Mouse (Mus musculus) T-helper 1 cell (primary cell): ENCODE measurements around the gene Gm17660.
"Not testable (repeated sequence)": the region's sequence is repeated elsewhere in the genome, so short reads cannot be mapped to it uniquely, and the experiment has no call there.

Source experiments
- in situ Hi-C: fragments of 300-600 bp; cut with MboI, MseI; formaldehyde crosslinking; loops from one replicate; pipeline ENCODE4 v1.15.1; 2025; ENCODE audit warnings: high pct_unique_total_duplicates

The Gm17660 gene

DNA sequence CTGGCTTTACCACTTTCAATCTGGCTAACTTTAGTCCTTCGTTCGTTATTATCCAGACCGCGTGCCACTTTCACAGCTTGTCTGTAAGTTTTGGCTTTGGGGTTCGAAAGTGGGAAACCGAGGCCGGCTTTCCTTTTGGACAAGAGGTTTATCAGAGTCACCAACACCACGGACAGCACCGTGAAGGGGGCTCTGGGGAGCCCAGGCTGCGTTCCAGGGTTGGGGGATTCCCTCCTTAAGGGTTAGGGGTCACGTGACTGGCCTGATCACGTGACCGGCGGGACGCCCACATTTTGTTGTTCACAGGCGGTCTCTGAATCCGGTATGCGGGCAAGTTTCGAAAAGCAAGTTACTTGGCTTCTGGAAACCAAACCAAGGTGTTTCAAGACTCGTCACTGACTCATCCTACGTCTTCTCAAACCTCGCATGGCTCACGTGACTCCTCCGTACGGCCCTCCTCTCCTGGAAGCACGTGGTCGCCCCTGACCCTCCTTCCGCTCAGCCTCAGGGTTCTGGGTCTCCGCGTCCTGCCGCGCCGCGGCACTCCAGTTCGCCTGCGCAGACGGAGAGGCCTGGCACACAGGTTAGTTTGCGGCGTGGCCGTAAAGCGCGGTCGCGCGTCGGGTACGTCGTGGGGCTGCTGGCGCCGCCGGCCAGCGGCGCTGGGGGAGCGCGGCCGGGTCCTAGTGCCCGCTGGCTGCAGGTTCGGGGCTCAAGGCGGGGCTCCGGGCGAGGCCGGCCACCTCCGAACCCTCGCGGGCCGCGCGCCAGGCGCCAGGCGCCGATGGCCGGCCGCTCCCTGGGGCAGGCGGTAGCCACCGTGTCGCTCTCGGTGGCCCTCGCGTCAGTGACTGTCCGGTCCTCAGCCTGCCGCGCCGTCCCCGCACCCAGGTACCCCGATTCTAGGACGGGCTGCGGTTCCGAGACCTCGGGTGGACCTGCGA is 30.9 kb downstream of the Gm17660 start, which contains the start of gene Nudt9:
Nudt9 (plus strand) TSS at position 51 of the 944 bp plus-strand sequence.
- in situ Hi-C loops = loop anchor here (10.0 kb wide), 1 partner anchor 362 kb away; no protein-coding TSS in a partner anchor

DNA sequence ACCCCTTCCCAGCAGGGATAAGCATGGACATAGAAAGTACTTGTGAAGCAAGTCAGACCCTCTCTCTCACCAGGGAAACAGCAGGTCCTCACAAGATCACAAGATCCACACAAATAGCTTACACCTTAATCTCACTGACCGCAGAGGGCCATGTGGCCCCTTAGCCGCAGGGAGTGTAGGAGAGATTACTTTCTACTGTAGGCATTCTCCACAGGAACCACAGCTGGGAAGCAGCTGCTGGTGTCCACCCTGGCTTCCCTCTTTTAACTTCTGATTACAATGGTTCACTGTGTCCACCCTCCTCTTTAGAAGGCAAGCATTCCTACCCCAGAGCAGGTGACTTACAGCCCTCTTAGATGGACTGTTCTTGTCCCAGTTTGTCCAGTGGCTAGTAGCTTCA is 33.7 kb downstream of the Gm17660 start:
- in situ Hi-C loops = loop anchor here (5.0 to 10.0 kb wide), 2 partner anchors 296 to 359 kb away; no protein-coding TSS in a partner anchor

DNA sequence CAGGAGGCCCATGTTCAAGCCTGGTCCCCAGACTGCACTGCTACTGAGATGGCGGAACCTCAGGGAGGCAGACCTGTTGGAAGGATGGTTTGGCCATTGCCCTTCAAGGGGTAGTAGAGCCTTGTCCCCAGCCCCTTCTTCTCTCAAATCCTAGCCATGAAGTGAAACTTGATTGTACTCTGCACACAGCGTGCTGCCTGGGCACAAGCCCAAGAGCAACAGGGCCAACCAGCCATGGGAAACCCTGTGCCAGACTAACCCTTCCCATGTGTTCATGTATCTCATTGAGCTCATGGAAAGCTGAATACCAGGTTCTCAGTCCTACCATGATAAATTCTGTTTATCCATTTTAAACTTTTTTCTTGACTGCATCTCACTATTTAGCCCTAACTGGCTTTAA is 34.5 kb downstream of the Gm17660 start:
- in situ Hi-C loops = loop anchor here (5.0 to 10.0 kb wide), 2 partner anchors 296 to 358 kb away; no protein-coding TSS in a partner anchor

DNA sequence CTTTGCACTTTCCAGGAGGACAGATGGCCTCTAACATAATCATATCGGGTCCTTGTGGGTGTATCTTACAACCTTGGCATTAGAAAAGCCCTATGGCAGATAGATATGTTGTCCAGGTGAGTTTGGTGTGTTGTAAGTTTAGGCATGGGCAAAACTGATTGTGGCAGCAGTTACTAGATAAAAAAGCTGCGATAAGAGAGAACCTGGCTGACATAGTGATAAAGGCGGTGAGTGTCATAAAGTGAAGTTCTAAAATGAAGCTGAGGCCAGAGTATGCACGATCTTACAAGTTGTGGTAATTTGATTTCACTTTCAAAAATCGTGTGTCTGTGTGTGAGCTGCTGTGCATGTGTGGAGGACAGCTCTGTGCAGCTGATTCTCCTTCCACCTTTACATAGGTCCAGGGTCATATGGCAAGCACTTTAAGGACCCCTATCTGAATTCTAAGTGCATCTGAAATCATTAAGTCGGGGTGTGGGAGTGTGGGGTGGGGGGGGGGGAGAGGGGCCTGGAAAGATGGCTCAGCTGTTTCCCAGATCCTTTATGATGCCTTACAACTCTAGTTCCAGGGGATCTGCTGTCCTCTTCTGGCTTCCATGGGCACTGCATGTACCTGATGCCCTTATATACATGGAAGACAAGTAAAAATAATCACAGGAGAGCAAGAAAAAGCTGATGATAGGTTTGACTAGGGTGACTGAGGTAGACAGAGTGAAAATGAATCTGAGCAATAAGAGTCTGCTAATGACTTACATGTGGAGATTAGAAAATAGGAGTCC is 38.1 kb downstream of the Gm17660 start:
- in situ Hi-C loops = loop anchor here (5.0 kb wide), 1 partner anchor 37 kb away; no protein-coding TSS in a partner anchor

DNA sequence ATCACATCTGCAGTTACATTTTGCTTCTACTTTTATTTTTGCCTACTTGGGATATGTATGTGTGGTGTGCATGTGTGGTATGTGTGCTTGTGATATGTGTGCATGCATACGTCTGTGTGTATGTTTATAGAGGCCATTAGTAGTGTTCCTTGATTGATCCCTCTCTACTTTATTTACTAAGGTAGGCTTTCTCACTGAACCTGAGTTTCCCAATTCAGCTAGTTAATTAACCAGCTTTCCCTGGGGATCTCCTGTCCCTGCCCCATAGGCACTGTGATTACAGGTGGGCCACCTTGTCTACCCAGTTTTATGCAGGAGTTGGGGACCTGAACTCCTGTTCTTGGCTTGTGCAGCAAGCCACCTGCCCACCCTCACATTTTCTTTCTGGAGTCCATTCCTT is 40.7 kb downstream of the Gm17660 start:
- in situ Hi-C loops = loop anchor here (5.0 kb wide), 1 partner anchor 34 kb away; no protein-coding TSS in a partner anchor

DNA sequence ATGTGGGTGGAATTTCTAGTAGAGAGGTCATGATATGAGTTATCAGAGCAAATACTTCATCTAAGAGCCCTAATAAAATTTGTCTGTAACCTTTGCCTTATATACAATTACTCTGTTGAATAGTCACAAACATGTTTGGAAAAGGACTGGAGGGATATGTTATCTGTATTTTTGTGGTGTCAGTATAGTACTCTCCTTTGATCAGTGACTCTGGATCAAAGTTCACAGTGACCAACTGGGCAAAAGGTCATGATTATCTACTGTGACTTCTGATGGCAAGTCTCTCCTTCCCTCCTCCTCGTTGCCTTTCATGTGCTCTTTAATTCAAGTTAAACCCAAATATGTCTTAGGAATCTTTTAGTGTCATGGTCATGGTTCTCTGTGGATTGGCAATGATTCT is 41.6 kb downstream of the Gm17660 start:
- in situ Hi-C loops = loop anchor here (5.0 kb wide), 1 partner anchor 34 kb away; no protein-coding TSS in a partner anchor

DNA sequence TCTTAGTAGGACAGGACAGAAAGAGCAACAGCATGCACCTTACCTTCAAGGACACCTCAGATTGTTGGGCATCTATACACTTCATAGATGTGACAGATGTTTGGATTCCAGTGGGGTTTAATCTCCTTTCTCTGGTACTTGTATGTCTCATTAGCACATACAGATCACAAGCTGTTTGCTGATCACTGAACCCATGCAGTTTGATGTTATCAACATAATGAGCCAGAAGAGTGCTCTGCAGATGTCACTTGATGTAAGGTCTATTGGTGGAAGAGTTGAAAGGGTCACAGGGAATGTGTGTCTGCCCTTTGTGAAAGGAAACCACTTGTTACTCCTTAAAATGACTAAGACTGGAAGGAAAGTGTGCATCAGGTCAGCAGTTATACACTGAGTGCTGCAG is 42.3 kb downstream of the Gm17660 start:
- in situ Hi-C loops = loop anchor here (5.0 kb wide), 1 partner anchor 33 kb away; no protein-coding TSS in a partner anchor

DNA sequence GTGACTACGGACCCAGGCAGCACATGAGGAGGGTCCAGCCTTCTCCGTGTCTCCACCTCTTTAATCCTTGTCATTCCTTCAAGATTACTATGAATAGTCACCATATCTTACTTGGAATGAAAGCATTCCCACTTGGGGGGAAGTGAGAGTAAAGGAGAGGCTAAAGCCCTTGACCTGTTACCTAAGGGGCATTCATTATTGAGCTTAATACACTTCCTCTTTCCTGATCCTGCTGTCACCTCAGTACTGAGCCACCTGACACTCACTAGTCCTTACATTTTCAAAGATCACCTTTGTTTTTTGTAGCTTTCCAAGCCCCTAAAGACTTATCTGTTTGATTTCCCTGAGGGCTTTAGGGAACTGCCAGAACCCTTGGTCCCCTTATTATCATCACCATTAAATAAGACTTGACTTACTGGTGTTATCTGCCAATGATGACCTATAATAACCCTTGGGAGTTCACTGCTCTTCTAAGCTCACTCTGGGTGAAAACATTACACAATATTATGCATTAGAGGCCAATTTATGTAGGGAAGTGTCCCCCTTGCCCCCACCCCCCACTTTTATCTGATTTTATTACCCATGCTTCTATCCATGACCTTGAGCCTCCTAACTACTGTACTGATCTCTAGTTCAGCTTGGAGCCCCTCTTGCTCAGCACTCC is 44.8 kb downstream of the Gm17660 start:
- in situ Hi-C loops = no loop called here

DNA sequence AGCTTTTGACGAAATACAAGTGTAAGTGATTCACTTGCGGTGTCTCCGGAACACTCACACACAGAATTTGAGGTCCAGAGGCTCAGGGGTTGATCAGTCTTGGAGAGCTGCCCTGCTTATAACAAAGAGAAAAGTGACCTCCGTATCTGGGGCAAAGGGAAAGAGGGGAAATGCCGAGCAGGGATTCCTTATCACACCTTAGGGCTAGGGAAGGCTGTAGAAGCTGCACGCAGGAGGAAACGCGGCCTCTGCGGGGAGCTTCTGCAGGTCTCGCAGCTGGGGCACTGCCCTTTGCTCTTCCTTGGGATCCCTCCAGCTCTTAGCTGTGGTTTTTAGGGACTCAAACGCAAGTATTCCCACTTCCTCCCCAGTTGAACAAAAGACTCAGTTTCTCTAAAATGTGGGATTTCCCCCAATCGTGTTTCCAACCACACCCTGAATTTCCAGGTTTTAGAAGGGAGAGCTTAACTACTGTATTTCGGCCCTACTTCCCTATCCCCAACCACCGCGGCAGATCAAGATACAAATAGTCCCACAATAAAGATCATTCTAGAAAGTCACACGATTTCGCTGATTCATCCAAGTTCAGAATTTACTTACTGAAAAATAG is 52.1 kb downstream of the Gm17660 start:
- in situ Hi-C loops = no loop called here

DNA sequence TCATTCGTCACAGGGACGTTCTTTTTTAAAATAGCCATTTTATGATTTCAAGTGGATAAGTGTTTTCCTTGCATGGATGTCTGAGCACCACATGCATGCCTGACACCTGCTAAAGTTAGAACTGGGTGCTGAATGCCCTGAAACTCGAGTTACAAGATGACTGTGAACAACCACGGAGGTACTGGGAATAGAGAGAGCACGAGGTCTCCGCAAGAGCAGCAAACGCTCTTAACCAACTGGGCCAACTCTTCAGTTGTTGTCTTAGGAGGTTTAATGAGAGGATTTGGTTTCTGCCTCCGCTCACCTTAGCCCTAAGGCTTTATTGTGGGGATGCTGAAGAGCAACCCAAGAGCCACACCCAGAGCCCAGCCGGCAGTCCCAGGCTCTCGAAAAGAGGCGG is 52.6 kb downstream of the Gm17660 start:
- in situ Hi-C loops = no loop called here

DNA sequence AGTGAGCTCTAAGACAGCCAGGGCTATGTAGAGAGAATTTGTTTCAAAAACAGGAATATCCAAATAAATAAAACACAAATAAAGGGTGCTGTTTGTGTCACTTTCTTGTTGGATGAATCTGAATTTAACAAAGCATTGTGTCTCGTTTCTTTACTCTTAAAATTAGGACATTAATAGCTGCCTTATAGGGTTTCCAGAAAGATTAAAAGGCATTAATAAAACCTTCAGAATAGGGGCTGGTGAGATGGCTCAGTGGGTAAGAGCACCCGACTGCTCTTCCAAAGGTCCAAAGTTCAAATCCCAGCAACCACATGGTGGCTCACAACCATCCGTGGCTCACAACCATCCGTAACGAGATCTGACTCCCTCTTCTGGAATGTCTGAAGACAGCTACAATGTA is 53.2 kb downstream of the Gm17660 start:
- in situ Hi-C loops = not testable (repeated sequence)

DNA sequence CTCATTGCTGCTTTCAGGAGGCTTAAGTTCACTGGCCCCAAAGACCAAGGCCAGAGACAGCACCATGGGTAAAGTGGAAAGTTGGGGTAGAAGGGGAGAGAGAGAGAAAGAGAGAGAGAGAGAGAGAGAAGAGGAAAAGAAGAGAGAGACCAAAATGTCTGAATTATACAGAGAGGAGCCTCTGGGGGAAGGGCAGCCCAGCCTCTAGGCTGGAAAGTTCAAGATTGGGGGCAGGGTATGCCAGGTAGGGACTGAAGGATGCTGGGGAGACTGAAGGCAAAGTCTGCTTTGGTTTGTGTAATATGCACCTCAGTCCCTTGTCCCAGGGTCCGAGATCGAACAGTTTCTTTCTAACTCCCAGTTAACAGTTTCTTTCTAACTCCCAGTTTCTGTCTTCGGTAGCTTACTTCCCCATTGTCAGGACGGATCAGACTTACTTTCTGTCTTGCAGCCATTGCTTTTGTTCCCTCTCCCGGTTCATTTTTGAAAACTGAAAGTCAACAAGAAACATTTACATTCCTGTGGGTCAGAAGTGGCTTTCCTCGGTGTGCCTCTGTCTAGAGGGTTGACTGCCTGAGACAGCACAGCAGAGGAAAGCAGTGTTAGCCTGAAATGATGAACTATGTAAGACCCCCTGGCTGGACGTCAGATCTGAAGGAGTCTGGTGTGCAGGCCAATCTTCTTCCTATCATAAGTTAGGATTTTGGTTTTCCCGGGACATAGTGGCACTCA is 54.0 kb downstream of the Gm17660 start:
- in situ Hi-C loops = no loop called here

DNA sequence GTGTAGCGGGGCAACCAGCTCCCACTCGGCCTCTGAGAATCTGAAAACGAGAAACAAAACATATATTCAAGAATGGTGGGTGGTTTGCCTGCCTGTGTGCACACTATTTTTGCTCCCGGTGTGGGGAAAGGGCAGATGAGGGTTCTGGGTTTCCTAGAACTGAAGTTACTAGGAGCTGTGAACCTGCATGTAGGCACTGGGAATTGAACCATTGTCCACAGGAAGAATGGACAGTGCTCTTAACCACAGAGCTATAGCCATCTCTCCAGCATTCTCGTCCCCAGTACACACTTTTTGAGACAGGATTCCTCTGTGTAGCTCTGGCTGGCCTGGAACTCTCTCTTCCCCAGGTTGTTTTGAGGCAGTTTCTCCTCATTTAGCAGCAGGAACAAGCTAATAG is 54.9 kb downstream of the Gm17660 start:
- in situ Hi-C loops = no loop called here

DNA sequence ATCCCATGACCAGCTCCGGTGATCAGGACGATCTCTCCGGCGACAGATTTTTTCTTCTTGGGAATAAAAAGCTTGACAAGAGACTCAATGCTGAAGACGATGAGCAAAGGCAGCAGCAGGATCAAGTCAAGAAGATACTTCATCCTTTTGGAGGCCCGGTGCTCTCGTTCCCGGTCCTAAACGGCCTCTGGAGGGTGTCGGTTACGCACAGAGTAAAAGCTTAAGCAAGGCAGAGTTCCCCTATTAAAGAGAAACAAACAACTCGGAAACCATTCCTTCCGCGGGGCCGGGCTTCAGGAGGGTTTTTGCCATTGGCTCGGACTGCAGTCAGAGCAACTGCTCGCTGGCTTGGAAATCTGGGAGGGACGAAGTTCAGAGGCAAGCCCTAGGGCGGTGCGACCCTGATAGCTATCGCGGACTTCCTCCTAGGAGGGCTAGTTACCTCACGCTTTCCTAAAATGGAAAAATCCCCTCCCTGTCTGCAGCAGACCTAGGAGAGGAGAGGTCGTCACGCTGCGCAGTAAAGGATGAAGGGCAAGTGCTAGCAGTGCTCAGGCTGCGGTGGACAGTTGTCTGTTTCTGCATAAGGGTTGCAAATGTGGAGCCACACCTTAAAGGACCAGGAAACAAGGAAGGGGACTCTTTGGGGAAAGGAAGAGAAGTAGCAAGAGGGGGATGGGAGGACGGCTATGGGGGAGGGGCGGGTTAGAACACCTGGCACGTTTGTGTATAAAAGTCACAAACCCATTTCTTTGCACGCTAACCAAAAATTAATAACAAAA is 55.6 kb downstream of the Gm17660 start, which contains the start of gene Hsd17b11:
Hsd17b11 (minus strand) TSS at position 323 of the 782 bp plus-strand sequence.
- in situ Hi-C loops = no loop called here
